In genomic region chr8:17934696-17935095, GRCm38 (mm10) we compare ENCODE assay signal across 29 mouse cellular contexts.
DNase-seq lines count a peak whose midpoint lies in the region; ATAC-seq and TF ChIP-seq lines count a peak whose summit lies in the region.
"Had no signal": no experiment of that assay in that cellular context is flagged by ENCODE, and none has a peak within 500 bp of the region (broad histone marks: within the 10 kb centered on the region; RNA-seq: fewer than 3 reads in every experiment).

No protein-coding gene starts in this region.

- ATAC-seq in forebrain, embryonic 11.5 days (replicated peaks; ENCODE audit: low FRiP score) = 0 out of 2 replicates have a peak, but pooled peaks have one; percentile 44
- ATAC-seq in midbrain, embryonic 11.5 days (ENCODE audit: low FRiP score) = peak; percentile 79
- ATAC-seq in midbrain, postnatal 0 days (ENCODE audit: low FRiP score) = no peak
- no peak for ATAC-seq in midbrain, embryonic 14.5 days (ENCODE audit: low FRiP score, low TSS enrichment)
- no peak for ATAC-seq in midbrain, embryonic 15.5 days (replicated peaks)
- ATAC-seq: activated CD4-positive, CD25-positive, alpha-beta regulatory T cell, adult 4 months; forebrain, postnatal 0 days; hindbrain, embryonic 16.5 days; intestine, embryonic 15.5 days; Patski had no signal

- no peak overlapping the region for H3K27ac ChIP-seq in forebrain, embryonic 11.5 days (ENCODE audit: low read depth, low read length)
- H3K27ac ChIP-seq in forebrain, embryonic 10.5 days = no peak overlapping the region
- H3K27ac ChIP-seq in midbrain, embryonic 11.5 days (ENCODE audit: low read depth, low read length) = no peak overlapping the region
- H3K27ac ChIP-seq in midbrain, postnatal 0 days (ENCODE audit: low read depth, low read length) = no peak overlapping the region
- H3K27ac ChIP-seq in midbrain, embryonic 14.5 days (replicated peaks; ENCODE audit: low read depth, low read length) = no peak overlapping the region; the same call in 1 of the 2 replicates
- H3K27ac ChIP-seq in midbrain, embryonic 15.5 days = no peak overlapping the region
- H3K27ac ChIP-seq: embryonic facial prominence, embryonic 12.5 days; embryonic facial prominence, embryonic 15.5 days; heart, embryonic 15.5 days; hindbrain, embryonic 10.5 days; hindbrain, embryonic 13.5 days; intestine, embryonic 15.5 days had no signal

- H3K4me2 ChIP-seq in forebrain, embryonic 11.5 days (ENCODE audit: low read depth, low read length, severe bottlenecking) = no peak overlapping the region
- no peak overlapping the region for H3K4me2 ChIP-seq in midbrain, embryonic 11.5 days
- no peak overlapping the region for H3K4me2 ChIP-seq in midbrain, postnatal 0 days (ENCODE audit: low read depth, low read length, poor library complexity, severe bottlenecking)
- no peak overlapping the region for H3K4me2 ChIP-seq in midbrain, embryonic 14.5 days (ENCODE audit: low read length)
- H3K4me2 ChIP-seq in midbrain, embryonic 15.5 days = no peak overlapping the region
- H3K4me2 ChIP-seq: embryonic facial prominence, embryonic 12.5 days; embryonic facial prominence, embryonic 15.5 days; heart, embryonic 12.5 days; heart, embryonic 15.5 days; hindbrain, embryonic 13.5 days; intestine, embryonic 15.5 days had no signal

- TF ChIP-seq CTCF in midbrain, postnatal 0 days (IDR thresholded peaks at IDR 0.05) = no peak

- no peaks in the 10 kb centered on the region for H3K9me3 ChIP-seq in forebrain, embryonic 11.5 days (ENCODE audit: control insufficient read depth, low read length)
- H3K9me3 ChIP-seq in forebrain, embryonic 10.5 days = no peaks in the 10 kb centered on the region
- H3K9me3 ChIP-seq in midbrain, embryonic 11.5 days (ENCODE audit: control insufficient read depth, low read length) = no peaks in the 10 kb centered on the region
- H3K9me3 ChIP-seq in midbrain, postnatal 0 days (ENCODE audit: low read length) = no peaks in the 10 kb centered on the region
- no peaks in the 10 kb centered on the region for H3K9me3 ChIP-seq in midbrain, embryonic 14.5 days (ENCODE audit: control insufficient read depth, low read length)
- no peaks in the 10 kb centered on the region for H3K9me3 ChIP-seq in midbrain, embryonic 15.5 days
- H3K9me3 ChIP-seq: embryonic facial prominence, embryonic 12.5 days; embryonic facial prominence, embryonic 15.5 days; G1E; heart, embryonic 12.5 days; heart, embryonic 15.5 days; hindbrain, embryonic 10.5 days; hindbrain, embryonic 13.5 days; intestine, embryonic 15.5 days had no signal

- H3K9ac ChIP-seq in forebrain, embryonic 11.5 days (ENCODE audit: low read length) = no peak overlapping the region
- no peak overlapping the region for H3K9ac ChIP-seq in midbrain, embryonic 11.5 days (ENCODE audit: low read length)
- H3K9ac ChIP-seq in midbrain, postnatal 0 days (replicated peaks; ENCODE audit: low read length, poor library complexity, severe bottlenecking) = no peak overlapping the region
- H3K9ac ChIP-seq in midbrain, embryonic 14.5 days (replicated peaks; ENCODE audit: low read length) = no peak overlapping the region
- H3K9ac ChIP-seq in midbrain, embryonic 15.5 days = no peak overlapping the region
- H3K9ac ChIP-seq: embryonic facial prominence, embryonic 12.5 days; embryonic facial prominence, embryonic 15.5 days; forebrain, postnatal 0 days; heart, embryonic 12.5 days; heart, embryonic 15.5 days; hindbrain, embryonic 13.5 days; intestine, embryonic 15.5 days had no signal

- H3K36me3 ChIP-seq in forebrain, embryonic 11.5 days (ENCODE audit: control insufficient read depth, insufficient read depth, low read length) = no peaks in the 10 kb centered on the region
- H3K36me3 ChIP-seq in forebrain, embryonic 10.5 days (replicated peaks) = no peaks in the 10 kb centered on the region
- H3K36me3 ChIP-seq in midbrain, embryonic 11.5 days (ENCODE audit: control insufficient read depth, insufficient read depth, low read length) = no peaks in the 10 kb centered on the region
- H3K36me3 ChIP-seq in midbrain, postnatal 0 days (ENCODE audit: insufficient read depth, low read length) = no peaks in the 10 kb centered on the region
- no peaks in the 10 kb centered on the region for H3K36me3 ChIP-seq in midbrain, embryonic 14.5 days (ENCODE audit: control insufficient read depth, insufficient read depth, low read length)
- H3K36me3 ChIP-seq in midbrain, embryonic 15.5 days (replicated peaks) = no peaks in the 10 kb centered on the region
- H3K36me3 ChIP-seq: embryonic facial prominence, embryonic 12.5 days; embryonic facial prominence, embryonic 15.5 days; G1E; heart, embryonic 12.5 days; heart, embryonic 15.5 days; hindbrain, embryonic 10.5 days; hindbrain, embryonic 13.5 days; intestine, embryonic 15.5 days had no signal

- DNase-seq in forebrain, embryonic 11.5 days (ENCODE audit: low spot score) = no peak
- no peak for DNase-seq in forebrain, embryonic 10.5 days (ENCODE audit: extremely low spot score, low spot score)
- DNase-seq in midbrain, embryonic 11.5 days (ENCODE audit: low spot score, missing footprints) = peak; percentile 85
- no peak for DNase-seq in midbrain, postnatal 0 days (ENCODE audit: low spot score)
- DNase-seq in midbrain, embryonic 14.5 days = peak; percentile 11
- no peak for DNase-seq in left cerebral cortex, postnatal 36 days (ENCODE audit: low spot score in 2 of 2)
- no peak for DNase-seq in frontal cortex, postnatal 10 days (ENCODE audit: low spot score in 2 of 2)
- DNase-seq: adrenal gland, adult 8-10 months; adrenal gland, postnatal 25 days; cerebellum, adult 2 months; cerebellum, adult 9-11 months; cerebellum, postnatal 25 days; forebrain, postnatal 0 days; gastrocnemius, postnatal 25 days; heart, adult 18-20 months; heart, postnatal 10 days; heart, postnatal 36 days had no signal

- no peaks in the 10 kb centered on the region for H3K4me1 ChIP-seq in forebrain, embryonic 11.5 days (replicated peaks; ENCODE audit: control insufficient read depth, insufficient read depth, low read length)
- H3K4me1 ChIP-seq in forebrain, embryonic 10.5 days = peaks cover 6% of the 10 kb centered on the region
- H3K4me1 ChIP-seq in midbrain, embryonic 11.5 days (ENCODE audit: control insufficient read depth, insufficient read depth, low read length) = no peaks in the 10 kb centered on the region
- H3K4me1 ChIP-seq in midbrain, postnatal 0 days (ENCODE audit: insufficient read depth, low read length) = no peaks in the 10 kb centered on the region
- no peaks in the 10 kb centered on the region for H3K4me1 ChIP-seq in midbrain, embryonic 14.5 days (ENCODE audit: control insufficient read depth, insufficient read depth, low read length)
- H3K4me1 ChIP-seq in midbrain, embryonic 15.5 days = no peaks in the 10 kb centered on the region
- H3K4me1 ChIP-seq: embryonic facial prominence, embryonic 12.5 days; embryonic facial prominence, embryonic 15.5 days; heart, embryonic 12.5 days; heart, embryonic 15.5 days; hindbrain, embryonic 10.5 days; hindbrain, embryonic 13.5 days; intestine, embryonic 15.5 days had no signal

- no peak overlapping the region for H3K4me3 ChIP-seq in forebrain, embryonic 11.5 days (ENCODE audit: low read depth, low read length)
- no peak overlapping the region for H3K4me3 ChIP-seq in forebrain, embryonic 10.5 days
- H3K4me3 ChIP-seq in midbrain, embryonic 11.5 days (ENCODE audit: low read depth, low read length) = no peak overlapping the region
- H3K4me3 ChIP-seq in midbrain, postnatal 0 days (ENCODE audit: low read depth, low read length) = no peak overlapping the region
- H3K4me3 ChIP-seq in midbrain, embryonic 14.5 days (replicated peaks; ENCODE audit: low read depth, low read length) = no peak overlapping the region
- H3K4me3 ChIP-seq in midbrain, embryonic 15.5 days = no peak overlapping the region
- H3K4me3 ChIP-seq: embryonic facial prominence, embryonic 12.5 days; embryonic facial prominence, embryonic 15.5 days; heart, embryonic 12.5 days; heart, embryonic 15.5 days; hindbrain, embryonic 10.5 days; hindbrain, embryonic 13.5 days; intestine, embryonic 15.5 days had no signal

- intact Hi-C loops in left cerebral cortex, postnatal 36 days (cut with DNase I) = no loop called here

- H3K27me3 ChIP-seq in forebrain, embryonic 11.5 days (ENCODE audit: control insufficient read depth, insufficient read depth, low read length) = no peaks in the 10 kb centered on the region
- H3K27me3 ChIP-seq in forebrain, embryonic 10.5 days (ENCODE audit: poor library complexity, severe bottlenecking) = no peaks in the 10 kb centered on the region
- H3K27me3 ChIP-seq in midbrain, embryonic 11.5 days (ENCODE audit: control insufficient read depth, insufficient read depth, low read length) = no peaks in the 10 kb centered on the region
- no peaks in the 10 kb centered on the region for H3K27me3 ChIP-seq in midbrain, postnatal 0 days (ENCODE audit: insufficient read depth, low read length)
- no peaks in the 10 kb centered on the region for H3K27me3 ChIP-seq in midbrain, embryonic 14.5 days (ENCODE audit: control insufficient read depth, insufficient read depth, low read length)
- H3K27me3 ChIP-seq in midbrain, embryonic 15.5 days (replicated peaks) = no peaks in the 10 kb centered on the region
- H3K27me3 ChIP-seq: embryonic facial prominence, embryonic 12.5 days; embryonic facial prominence, embryonic 15.5 days; heart, embryonic 12.5 days; heart, embryonic 15.5 days; hindbrain, embryonic 13.5 days; intestine, embryonic 15.5 days; Patski had no signal

Comparison
In these comparisons a context has a peak if more than half of its experiments do, and no peak if none do; other contexts are left out.
1. ATAC-seq: peak in forebrain, embryonic 11.5 days (single experiment) and midbrain, embryonic 11.5 days (single experiment); none in midbrain, postnatal 0 days (single experiment), midbrain, embryonic 14.5 days (single experiment) and midbrain, embryonic 15.5 days (single experiment).
2. DNase-seq: peak in midbrain, embryonic 11.5 days (single experiment) and midbrain, embryonic 14.5 days (single experiment); none in forebrain, embryonic 11.5 days (single experiment), forebrain, embryonic 10.5 days (single experiment), midbrain, postnatal 0 days (single experiment), left cerebral cortex, postnatal 36 days (0 of 2) and frontal cortex, postnatal 10 days (0 of 2).